Mouse (Mus musculus) C2C12 (cell line): ENCODE measurements at regions not wholly inside any gene's neighbourhood (a gene's known extent, or its start where the extent isn't known, plus 50 kb on each side); places are given as distances from the start of the nearest gene placed in this dataset.

Source experiments
- H3K27me3 ChIP-seq: one replicate; pipeline ENCODE4 v1.6.1; 2011; ENCODE audit not compliant: control insufficient read depth, insufficient read depth, insufficient read length
- H3K36me3 ChIP-seq: one replicate; pipeline ENCODE4 v1.6.1; 2011; ENCODE audit not compliant: control insufficient read depth, insufficient read depth
- H3K4me3 ChIP-seq: one replicate; pipeline ENCODE4 v1.5.1; 2011; ENCODE audit warnings: mild to moderate bottlenecking, control low read depth; ENCODE audit not compliant: poor library complexity, insufficient read depth, severe bottlenecking
- H3K79me2 ChIP-seq: one replicate; pipeline ENCODE4 v1.6.1; 2011; ENCODE audit not compliant: control insufficient read depth, insufficient read depth
- H3K79me3 ChIP-seq: one replicate; pipeline ENCODE4 v1.6.1; 2011; ENCODE audit warnings: low read depth, control low read depth
- H3ac ChIP-seq: one replicate; pipeline ENCODE3; 2011; ENCODE audit warnings: low read depth; ENCODE audit not compliant: control insufficient read depth, insufficient read length
- CEBPB ChIP-seq: IDR thresholded peaks from one replicate; pipeline ENCODE4 v1.6.1; 2011; ENCODE audit warnings: low read depth, mild to moderate bottlenecking, control low read depth, moderate library complexity
- CTCF ChIP-seq: IDR thresholded peaks from one replicate; pipeline ENCODE4 v1.5.1; 2011; ENCODE audit not compliant: control insufficient read depth, insufficient read depth, insufficient read length
- FOSL1 ChIP-seq: IDR thresholded peaks from one replicate; pipeline ENCODE4 v1.8.0; 2011; ENCODE audit warnings: mild to moderate bottlenecking, low read length; ENCODE audit not compliant: poor library complexity, insufficient read depth, severe bottlenecking
- MAX ChIP-seq: IDR thresholded peaks from one replicate; pipeline ENCODE4 v1.6.1; 2011; ENCODE audit warnings: mild to moderate bottlenecking, control low read depth
- MYOD1 ChIP-seq: IDR thresholded peaks from one replicate; pipeline ENCODE4 v1.6.1; 2011; ENCODE audit warnings: low read depth; ENCODE audit not compliant: control insufficient read depth, insufficient read length
- MYOG ChIP-seq: IDR thresholded peaks from one replicate; pipeline ENCODE4 v1.6.1; 2011; ENCODE audit not compliant: control insufficient read depth, insufficient read length; ENCODE audit errors: extremely low read depth
- USF1 ChIP-seq: IDR thresholded peaks from one replicate; pipeline ENCODE4 v1.6.1; 2011; ENCODE audit warnings: low read depth, mild to moderate bottlenecking, control low read depth, moderate library complexity

- Histone ChIP-seq H3K36me3 (no peaks in the 10 kb centered on the region), H3K27me3 (no peaks in the 10 kb centered on the region), H3K79me3 (no peaks in the 10 kb centered on the region), H3ac (no peak overlapping the region), H3K4me3 (no peak overlapping the region), H3K79me2 (no peaks in the 10 kb centered on the region)
- TF ChIP-seq MAX = no peak
- TF ChIP-seq FOSL1 = no peak
Measured at GRCm38 (mm10) chr10:96947971-96948370, 331.2 kb downstream of the Btg1 start.

DNA sequence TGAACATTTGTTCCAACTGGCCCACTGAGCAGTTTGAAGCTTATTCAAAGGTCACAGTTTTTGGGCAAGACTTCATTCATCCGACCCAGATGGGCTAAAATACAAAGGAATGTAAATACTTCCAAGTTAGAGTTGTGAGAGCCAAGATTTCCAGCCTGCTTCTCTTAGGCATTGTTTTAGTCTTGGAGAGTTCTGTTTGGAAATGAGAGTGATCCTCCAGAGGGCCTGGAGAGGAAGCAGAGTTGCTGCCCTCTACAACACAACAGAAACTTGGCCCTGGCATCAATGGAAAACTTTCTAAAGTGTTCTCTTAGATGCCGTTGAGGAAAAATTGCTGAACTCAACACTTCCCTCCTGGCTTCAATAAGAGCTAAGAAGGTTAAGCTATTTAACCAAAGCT, 332.1 kb downstream of the Btg1 start:
- H3K36me3 ChIP-seq = no peaks in the 10 kb centered on the region
- H3K79me2 ChIP-seq = no peaks in the 10 kb centered on the region
- H3K4me3 ChIP-seq = no peak overlapping the region
- H3ac ChIP-seq = no peak overlapping the region
- no peaks in the 10 kb centered on the region for H3K79me3 ChIP-seq
- TF ChIP-seq FOSL1 (no peak), MYOD1 (no peak), MAX (no peak), USF1 (no peak), CTCF (no peak), MYOG (no peak), CEBPB (no peak)
- H3K27me3 ChIP-seq = no peaks in the 10 kb centered on the region

DNA sequence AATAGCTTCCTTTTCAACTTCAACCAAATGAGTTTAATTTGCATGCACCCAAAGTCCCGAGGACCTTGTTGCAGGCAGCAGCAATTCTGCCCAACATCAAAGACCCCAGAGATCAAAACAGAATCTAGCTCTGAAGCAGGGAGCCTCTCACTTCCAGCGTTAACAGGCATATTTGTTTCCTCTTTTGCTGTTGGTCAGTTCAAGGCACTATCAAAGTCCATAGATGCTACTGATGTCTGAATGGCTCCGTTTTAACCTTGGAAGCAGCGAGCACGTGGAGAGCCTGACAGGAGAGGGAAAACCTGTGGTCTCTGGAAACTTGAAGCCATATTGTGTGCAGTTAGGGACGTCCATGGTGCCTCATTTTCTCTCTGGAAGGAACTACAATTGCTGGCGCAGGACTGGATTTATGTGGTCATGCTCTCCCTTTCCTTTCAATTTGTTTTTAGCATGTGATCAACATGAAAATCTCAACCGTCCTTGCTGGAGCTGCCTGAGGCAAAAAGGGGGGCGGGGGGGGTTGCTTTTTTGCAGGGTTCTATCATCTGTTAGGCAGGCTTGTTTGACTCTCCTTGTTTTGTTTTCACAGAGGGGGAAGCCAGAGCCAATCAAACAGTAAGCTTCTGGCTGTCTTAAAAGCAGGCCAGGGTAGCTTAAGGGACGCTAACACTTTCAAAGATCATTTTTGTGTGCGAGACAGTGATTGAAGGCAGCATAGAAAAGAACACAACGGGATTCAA, 338.4 kb downstream of the Btg1 start:
- no peaks in the 10 kb centered on the region for H3K79me3 ChIP-seq
- no peak for TF ChIP-seq CTCF
- TF ChIP-seq FOSL1 = no peak
- TF ChIP-seq MAX = no peak
- no peak for TF ChIP-seq USF1
- H3K36me3 ChIP-seq = no peaks in the 10 kb centered on the region
- H3K27me3 ChIP-seq = no peaks in the 10 kb centered on the region
- H3K4me3 ChIP-seq = no peak overlapping the region
- H3K79me2 ChIP-seq = no peaks in the 10 kb centered on the region
- no peak overlapping the region for H3ac ChIP-seq

GRCm38 (mm10) chr10:96955776-96956448, 339.1 kb downstream of the Btg1 start:
- Histone ChIP-seq H3ac (no peak overlapping the region), H3K4me3 (no peak overlapping the region), H3K27me3 (no peaks in the 10 kb centered on the region), H3K79me2 (no peaks in the 10 kb centered on the region), H3K79me3 (no peaks in the 10 kb centered on the region), H3K36me3 (no peaks in the 10 kb centered on the region)
- TF ChIP-seq CTCF = no peak
- no peak for TF ChIP-seq FOSL1
- TF ChIP-seq MYOG = no peak
- TF ChIP-seq USF1 = no peak
- TF ChIP-seq CEBPB = no peak
- TF ChIP-seq MAX = no peak
- no peak for TF ChIP-seq MYOD1

DNA sequence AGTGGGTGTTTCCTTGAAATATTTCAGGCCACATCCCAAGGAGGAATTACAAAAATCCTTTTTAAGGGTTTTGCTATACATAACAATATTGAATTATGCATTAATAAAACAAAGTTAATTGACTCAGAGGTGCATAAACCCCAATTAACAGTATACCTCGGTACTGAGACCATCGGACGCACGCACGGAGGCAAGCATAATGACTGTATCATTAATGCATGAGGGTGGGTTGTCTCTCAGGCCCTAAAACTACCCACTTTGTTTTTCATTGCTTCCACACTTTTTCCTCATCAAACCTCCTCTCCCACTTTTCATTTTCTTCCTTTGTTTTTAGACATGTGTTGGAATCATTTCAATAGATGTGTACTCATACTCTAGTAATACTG, 339.6 kb downstream of the Btg1 start:
- H3K27me3 ChIP-seq = no peaks in the 10 kb centered on the region
- H3K4me3 ChIP-seq = no peak overlapping the region
- no peak for TF ChIP-seq FOSL1
- TF ChIP-seq MYOD1 = no peak
- TF ChIP-seq MYOG = no peak
- TF ChIP-seq MAX = no peak
- TF ChIP-seq CTCF = no peak
- TF ChIP-seq CEBPB = no peak
- TF ChIP-seq USF1 = no peak
- H3K79me2 ChIP-seq = no peaks in the 10 kb centered on the region
- H3K36me3 ChIP-seq = no peaks in the 10 kb centered on the region
- H3K79me3 ChIP-seq = no peaks in the 10 kb centered on the region
- H3ac ChIP-seq = no peak overlapping the region

DNA sequence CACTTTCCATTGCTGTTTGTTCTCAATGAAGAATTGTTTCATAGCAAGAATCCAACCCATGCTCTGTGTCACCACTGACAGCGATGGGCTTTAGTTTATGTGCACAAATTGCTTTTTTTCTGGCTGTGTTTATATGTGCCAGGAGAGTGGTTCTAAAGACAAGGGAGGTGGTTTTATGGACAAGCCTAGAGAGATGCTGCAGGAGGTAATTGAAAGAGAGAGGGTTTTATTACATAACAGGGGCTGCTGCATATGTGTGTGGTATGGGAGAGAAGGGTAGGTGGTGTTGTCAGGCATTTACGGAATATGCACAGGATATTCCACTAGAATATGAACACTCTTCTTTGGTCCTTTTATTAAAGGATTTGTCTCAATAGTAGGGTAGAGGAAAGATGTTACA, 340.2 kb downstream of the Btg1 start:
- Histone ChIP-seq H3K79me2 (no peaks in the 10 kb centered on the region), H3K36me3 (no peaks in the 10 kb centered on the region), H3ac (no peak overlapping the region), H3K27me3 (no peaks in the 10 kb centered on the region), H3K79me3 (no peaks in the 10 kb centered on the region), H3K4me3 (no peak overlapping the region)
- TF ChIP-seq USF1 (no peak), MYOD1 (no peak), CEBPB (no peak), MYOG (no peak), MAX (no peak), FOSL1 (no peak), CTCF (no peak)
